Mouse (Mus musculus): ENCODE results near the gene Gabrb3. TPM values are rescaled to one million over a fixed set of nuclear protein-coding genes. Genes with fewer than 3 reads are reported as not detected.

Gabrb3 gene
- polyA plus RNA-seq, 1 experiment = not detected

DNA sequence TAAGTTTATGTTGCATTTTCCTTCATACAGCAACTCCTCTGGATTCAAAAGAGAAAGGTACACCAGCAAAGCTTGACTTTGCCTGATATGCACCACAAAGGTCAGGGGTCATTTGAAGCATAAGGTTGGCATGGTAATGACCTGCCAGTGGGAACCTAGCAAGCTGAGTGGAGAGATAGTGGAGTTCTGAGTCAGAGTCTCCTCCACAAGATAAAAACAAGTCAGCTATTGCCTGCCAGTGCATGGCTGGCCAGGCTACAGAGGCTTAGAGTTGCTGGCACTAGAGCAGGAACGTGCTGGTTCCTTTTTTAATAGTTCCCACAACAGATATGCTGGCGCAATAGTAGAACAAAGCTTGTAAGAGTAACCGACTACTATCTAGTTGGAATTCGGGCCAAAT, 25.9 kb upstream of the Gabrb3 start:
- TF ChIP-seq E2F4 (IDR thresholded peaks at IDR 0.05; ENCODE audit: insufficient read depth) = no peak
- TF ChIP-seq MYOD1 (IDR thresholded peaks at IDR 0.05; ENCODE audit: control insufficient read depth in 1 of 3, insufficient read length in 2 of 3, low read depth in 2 of 3) = no peak
- H3K27me3 ChIP-seq (ENCODE audit: control insufficient read depth, insufficient read depth, insufficient read length) = no peaks in the 10 kb centered on the region
- H3K36me3 ChIP-seq (ENCODE audit: control insufficient read depth, insufficient read depth) = no peaks in the 10 kb centered on the region
- H3K4me2 ChIP-seq (ENCODE audit: low read depth) = no peak overlapping the region
- no peaks in the 10 kb centered on the region for H3K79me2 ChIP-seq (ENCODE audit: control insufficient read depth, insufficient read depth)
- no peak overlapping the region for H3ac ChIP-seq (ENCODE audit: control insufficient read depth, insufficient read length)
- H3K4me3 ChIP-seq = no peak overlapping the region

DNA sequence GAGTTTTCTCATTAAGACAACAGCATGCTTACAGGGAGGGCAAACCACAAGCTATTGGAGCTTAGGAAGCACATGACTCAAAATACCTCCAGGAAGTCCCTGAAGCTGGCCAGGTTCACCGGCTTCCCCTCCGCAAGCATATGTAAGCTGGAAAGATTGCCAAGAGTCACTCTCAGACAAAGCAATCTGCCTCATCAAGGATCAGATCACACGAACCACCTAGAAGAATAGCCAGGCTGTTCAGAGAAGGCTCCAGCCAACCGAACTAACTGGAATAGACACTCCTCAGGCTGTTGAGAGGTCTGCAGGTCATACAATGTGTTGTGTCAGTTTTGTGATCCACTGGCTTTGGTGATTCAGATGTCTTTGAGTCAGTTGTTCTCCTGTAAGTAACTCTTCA, 8.3 kb upstream of the Gabrb3 start:
- H3K27me3 ChIP-seq (ENCODE audit: control insufficient read depth, insufficient read depth, insufficient read length) = no peaks in the 10 kb centered on the region
- H3K4me3 ChIP-seq = no peak overlapping the region
- H3K79me2 ChIP-seq (ENCODE audit: control insufficient read depth, insufficient read depth) = no peaks in the 10 kb centered on the region
- H3K36me3 ChIP-seq (ENCODE audit: control insufficient read depth, insufficient read depth) = no peaks in the 10 kb centered on the region
- no peak overlapping the region for H3ac ChIP-seq (ENCODE audit: control insufficient read depth, insufficient read length)
- TF ChIP-seq POLR2AphosphoS2 (IDR thresholded peaks at IDR 0.05; ENCODE audit: insufficient read length, low read depth) (no peak), MAX (IDR thresholded peaks at IDR 0.05; ENCODE audit: low read depth) (no peak)
- no peak overlapping the region for H3K4me2 ChIP-seq (ENCODE audit: low read depth)

DNA sequence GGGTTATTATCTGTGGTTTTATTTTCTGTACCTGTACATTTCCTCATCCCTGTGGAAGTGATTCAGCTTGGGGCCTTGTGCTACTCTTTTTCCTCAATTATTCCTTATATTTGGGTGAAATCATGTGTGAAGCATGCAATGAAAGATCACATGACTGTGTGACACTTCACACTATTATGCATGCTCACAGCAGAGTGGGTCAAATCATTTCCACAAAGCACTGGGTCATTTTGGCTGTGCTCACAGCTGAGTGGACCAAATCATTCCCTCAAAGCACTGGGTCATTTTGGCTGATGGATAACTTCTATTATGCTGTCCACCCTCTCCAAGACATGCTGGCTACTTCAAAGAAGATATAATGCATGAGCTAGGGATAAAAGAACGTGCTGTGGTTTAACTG, 6.6 kb upstream of the Gabrb3 start:
- TF ChIP-seq TCF3 (IDR thresholded peaks at IDR 0.05; ENCODE audit: insufficient read length, low read depth) (no peak), TCF12 (IDR thresholded peaks at IDR 0.05; ENCODE audit: insufficient read depth, poor library complexity, severe bottlenecking) (no peak), MAX (IDR thresholded peaks at IDR 0.05; ENCODE audit: low read depth) (no peak), USF1 (IDR thresholded peaks at IDR 0.05; ENCODE audit: low read depth) (no peak), SRF (IDR thresholded peaks at IDR 0.05; ENCODE audit: control insufficient read depth, insufficient read length, low read depth) (no peak), REST (IDR thresholded peaks at IDR 0.05; ENCODE audit: insufficient read depth, insufficient read length) (no peak)
- H3K36me3 ChIP-seq (ENCODE audit: control insufficient read depth, insufficient read depth) = no peaks in the 10 kb centered on the region
- no peak overlapping the region for H3K4me3 ChIP-seq
- H3K79me2 ChIP-seq (ENCODE audit: control insufficient read depth, insufficient read depth) = no peaks in the 10 kb centered on the region
- H3ac ChIP-seq (ENCODE audit: control insufficient read depth, insufficient read length) = no peak overlapping the region
- no peaks in the 10 kb centered on the region for H3K27me3 ChIP-seq (ENCODE audit: control insufficient read depth, insufficient read depth, insufficient read length)
- H3K4me2 ChIP-seq (ENCODE audit: low read depth) = no peak overlapping the region

DNA sequence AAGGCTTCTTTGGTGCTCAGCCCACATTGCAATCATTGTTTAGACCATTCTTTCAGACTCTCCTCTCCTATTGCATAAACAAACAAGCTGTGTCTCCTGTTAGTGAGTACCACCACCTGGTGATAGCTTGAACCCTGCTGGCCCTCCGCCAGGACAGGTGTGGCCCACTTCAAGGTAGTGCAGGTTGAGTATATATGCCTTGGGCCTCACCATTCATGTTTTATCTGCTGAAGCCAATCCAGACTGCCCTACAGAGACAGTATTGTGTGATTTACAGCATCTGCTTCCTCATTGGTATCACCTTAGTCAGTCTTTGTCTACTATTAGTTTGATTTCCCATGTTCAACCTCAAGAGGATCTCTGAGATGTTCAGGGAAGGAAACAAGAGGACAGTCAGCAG, 1.6 kb downstream of the Gabrb3 start:
- Histone ChIP-seq H3K27me3 (ENCODE audit: control insufficient read depth, insufficient read depth, insufficient read length) (no peaks in the 10 kb centered on the region), H3K79me2 (ENCODE audit: control insufficient read depth, insufficient read depth) (no peaks in the 10 kb centered on the region), H3K4me3 (no peak overlapping the region), H3ac (ENCODE audit: control insufficient read depth, insufficient read length) (no peak overlapping the region), H3K36me3 (ENCODE audit: control insufficient read depth, insufficient read depth) (no peaks in the 10 kb centered on the region), H3K4me2 (ENCODE audit: low read depth) (no peak overlapping the region)
- TF ChIP-seq E2F4 (IDR thresholded peaks at IDR 0.05; ENCODE audit: insufficient read depth) = no peak
- no peak for TF ChIP-seq SRF (IDR thresholded peaks at IDR 0.05; ENCODE audit: control insufficient read depth, insufficient read length, low read depth)
- TF ChIP-seq MAX (IDR thresholded peaks at IDR 0.05; ENCODE audit: low read depth) = no peak
- no peak for TF ChIP-seq POLR2A (IDR thresholded peaks at IDR 0.05; ENCODE audit: insufficient read length, low read depth)
- TF ChIP-seq USF1 (IDR thresholded peaks at IDR 0.05; ENCODE audit: low read depth) = no peak
- TF ChIP-seq MYOG (IDR thresholded peaks at IDR 0.05; ENCODE audit: control insufficient read depth in 1 of 3, insufficient read depth in 1 of 3, insufficient read length in 2 of 3, low read depth in 2 of 3) = no peak
- no peak for TF ChIP-seq MYOD1 (IDR thresholded peaks at IDR 0.05; ENCODE audit: control insufficient read depth in 1 of 3, insufficient read length in 2 of 3, low read depth in 2 of 3)
- TF ChIP-seq REST (IDR thresholded peaks at IDR 0.05; ENCODE audit: insufficient read depth, insufficient read length) = no peak
- no peak for TF ChIP-seq TCF3 (IDR thresholded peaks at IDR 0.05; ENCODE audit: insufficient read length, low read depth)
- TF ChIP-seq CEBPB (IDR thresholded peaks at IDR 0.05; ENCODE audit: insufficient read depth, poor library complexity, severe bottlenecking) = no peak
- no peak for TF ChIP-seq TCF12 (IDR thresholded peaks at IDR 0.05; ENCODE audit: insufficient read depth, poor library complexity, severe bottlenecking)
- no peak for TF ChIP-seq POLR2AphosphoS2 (IDR thresholded peaks at IDR 0.05; ENCODE audit: insufficient read length, low read depth)

DNA sequence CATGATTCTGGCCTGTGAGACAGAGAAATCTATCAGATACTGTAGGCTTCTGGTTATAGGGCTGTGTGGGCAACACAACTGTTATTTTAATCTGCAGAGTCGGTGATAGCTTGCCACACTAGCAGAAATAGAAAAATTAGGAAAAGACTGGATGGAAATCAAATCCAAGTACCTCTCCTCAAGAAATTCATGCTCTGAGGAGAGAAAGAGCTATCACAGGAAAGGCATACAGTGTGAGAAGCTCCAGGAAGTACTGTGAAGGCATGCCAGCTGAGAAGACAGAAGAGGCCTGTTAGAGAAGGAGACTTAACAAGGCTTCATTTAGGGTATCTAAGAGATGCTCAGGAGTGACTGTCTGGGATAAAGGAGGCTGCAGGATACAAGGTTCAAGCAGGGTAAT, 3.2 kb downstream of the Gabrb3 start:
- Histone ChIP-seq H3K36me3 (ENCODE audit: control insufficient read depth, insufficient read depth) (no peaks in the 10 kb centered on the region), H3K4me3 (no peak overlapping the region), H3K27me3 (ENCODE audit: control insufficient read depth, insufficient read depth, insufficient read length) (no peaks in the 10 kb centered on the region), H3ac (ENCODE audit: control insufficient read depth, insufficient read length) (no peak overlapping the region), H3K79me2 (ENCODE audit: control insufficient read depth, insufficient read depth) (no peaks in the 10 kb centered on the region), H3K4me2 (ENCODE audit: low read depth) (no peak overlapping the region)
- TF ChIP-seq SRF (IDR thresholded peaks at IDR 0.05; ENCODE audit: control insufficient read depth, insufficient read length, low read depth) (no peak), TCF3 (IDR thresholded peaks at IDR 0.05; ENCODE audit: insufficient read length, low read depth) (no peak), E2F4 (IDR thresholded peaks at IDR 0.05; ENCODE audit: insufficient read depth) (no peak), USF1 (IDR thresholded peaks at IDR 0.05; ENCODE audit: low read depth) (no peak), MYOG (IDR thresholded peaks at IDR 0.05; ENCODE audit: control insufficient read depth in 1 of 3, insufficient read depth in 1 of 3, insufficient read length in 2 of 3, low read depth in 2 of 3) (no peak), TCF12 (IDR thresholded peaks at IDR 0.05; ENCODE audit: insufficient read depth, poor library complexity, severe bottlenecking) (no peak), MYOD1 (IDR thresholded peaks at IDR 0.05; ENCODE audit: control insufficient read depth in 1 of 3, insufficient read length in 2 of 3, low read depth in 2 of 3) (no peak), REST (IDR thresholded peaks at IDR 0.05; ENCODE audit: insufficient read depth, insufficient read length) (no peak), POLR2A (IDR thresholded peaks at IDR 0.05; ENCODE audit: insufficient read length, low read depth) (no peak), POLR2AphosphoS2 (IDR thresholded peaks at IDR 0.05; ENCODE audit: insufficient read length, low read depth) (no peak), MAX (IDR thresholded peaks at IDR 0.05; ENCODE audit: low read depth) (no peak), CEBPB (IDR thresholded peaks at IDR 0.05; ENCODE audit: insufficient read depth, poor library complexity, severe bottlenecking) (no peak)
